Mouse (Mus musculus) E14TG2a.4 (cell line): ENCODE data around the gene Adgra3.
A peak's percentile ranks its signal among the peaks of the same experiment; 100 is the strongest.

Experiments
- H3K27me3 ChIP-seq: 2 replicates; pipeline ENCODE4 v1.6.1; 2014; ENCODE audit warnings: low read length, control low read depth; ENCODE audit not compliant: insufficient read depth
- H3K36me3 ChIP-seq: 2 replicates; pipeline ENCODE4 v1.6.1; 2014; ENCODE audit warnings: low read length, control low read depth; ENCODE audit not compliant: insufficient read depth
- H3K4me1 ChIP-seq: replicated peaks from 2 replicates; pipeline ENCODE4 v1.6.1; 2014; ENCODE audit warnings: low read depth, low read length, control low read depth
- H3K4me3 ChIP-seq: replicated peaks from 2 replicates; pipeline ENCODE4 v1.5.1; 2014; ENCODE audit warnings: mild to moderate bottlenecking, low read length
- H3K9me3 ChIP-seq: 2 replicates; pipeline ENCODE4 v1.6.1; 2014; ENCODE audit warnings: low read length, control low read depth
- CTCF ChIP-seq: conservative IDR thresholded peaks from 2 replicates; pipeline ENCODE4 v1.5.1; 2014; ENCODE audit warnings: low read length
- NANOG ChIP-seq: IDR thresholded peaks from 2 replicates; pipeline ENCODE4 v1.6.1; 2014; ENCODE audit warnings: borderline replicate concordance, low read length, mixed read lengths
- POU5F1 ChIP-seq: IDR thresholded peaks from 2 replicates; pipeline ENCODE4 v1.6.1; 2014; ENCODE audit warnings: low read length, borderline replicate concordance

Gene Adgra3

GRCm38 (mm10) chr5:50002269-50002668 is 56.5 kb downstream of the Adgra3 start:
- TF ChIP-seq CTCF: peak; percentile 87
- TF ChIP-seq POU5F1: no peak
- TF ChIP-seq NANOG: no peak
- Histone ChIP-seq H3K4me3 (no peak overlapping the region), H3K36me3 (peaks cover 31% of the 10 kb centered on the region), H3K9me3 (no peaks in the 10 kb centered on the region), H3K4me1 (peaks cover 9% of the 10 kb centered on the region; the same call in 1 of the 2 replicates), H3K27me3 (no peaks in the 10 kb centered on the region)

- Histone ChIP-seq H3K4me3 (no peak overlapping the region), H3K4me1 (no peaks in the 10 kb centered on the region), H3K36me3 (peaks cover 23% of the 10 kb centered on the region), H3K27me3 (no peaks in the 10 kb centered on the region), H3K9me3 (no peaks in the 10 kb centered on the region)
- no peak for TF ChIP-seq CTCF
- no peak for TF ChIP-seq POU5F1
- TF ChIP-seq NANOG: no peak
Measured at GRCm38 (mm10) chr5:49999764-50000163, 59.0 kb downstream of the Adgra3 start.

- peaks cover 32% of the 10 kb centered on the region for H3K36me3 ChIP-seq
- H3K4me3 ChIP-seq: no peak overlapping the region
- no peaks in the 10 kb centered on the region for H3K27me3 ChIP-seq
- TF ChIP-seq POU5F1 (no peak), CTCF (no peak), NANOG (no peak)
- no peaks in the 10 kb centered on the region for H3K4me1 ChIP-seq
- H3K9me3 ChIP-seq: no peaks in the 10 kb centered on the region
Measured at GRCm38 (mm10) chr5:49997019-49997418, 61.8 kb downstream of the Adgra3 start.

GRCm38 (mm10) chr5:49996457-49996856 is 62.3 kb downstream of the Adgra3 start:
- Histone ChIP-seq H3K9me3 (no peaks in the 10 kb centered on the region), H3K27me3 (no peaks in the 10 kb centered on the region), H3K4me1 (no peaks in the 10 kb centered on the region), H3K4me3 (no peak overlapping the region), H3K36me3 (peaks cover 32% of the 10 kb centered on the region)
- TF ChIP-seq NANOG (no peak), CTCF (no peak), POU5F1 (no peak)

GRCm38 (mm10) chr5:49990737-49991323 is 68.0 kb downstream of the Adgra3 start:
- TF ChIP-seq NANOG: no peak
- TF ChIP-seq CTCF: no peak
- no peak for TF ChIP-seq POU5F1
- no peak overlapping the region for H3K4me3 ChIP-seq
- H3K36me3 ChIP-seq: peaks cover 29% of the 10 kb centered on the region
- no peaks in the 10 kb centered on the region for H3K9me3 ChIP-seq
- H3K4me1 ChIP-seq: no peaks in the 10 kb centered on the region
- no peaks in the 10 kb centered on the region for H3K27me3 ChIP-seq

- Histone ChIP-seq H3K36me3 (peaks cover 49% of the 10 kb centered on the region), H3K4me3 (no peak overlapping the region), H3K27me3 (no peaks in the 10 kb centered on the region), H3K9me3 (no peaks in the 10 kb centered on the region), H3K4me1 (no peaks in the 10 kb centered on the region)
- TF ChIP-seq NANOG (no peak), CTCF (no peak), POU5F1 (no peak)
Measured at GRCm38 (mm10) chr5:49988015-49988798, 70.6 kb downstream of the Adgra3 start.

- Histone ChIP-seq H3K4me3 (no peak overlapping the region), H3K27me3 (no peaks in the 10 kb centered on the region), H3K9me3 (no peaks in the 10 kb centered on the region), H3K36me3 (peaks cover 33% of the 10 kb centered on the region), H3K4me1 (no peaks in the 10 kb centered on the region)
- TF ChIP-seq CTCF (no peak), POU5F1 (no peak), NANOG (no peak)
Measured at GRCm38 (mm10) chr5:49980727-49981126, 78.1 kb downstream of the Adgra3 start.

- TF ChIP-seq NANOG (no peak), POU5F1 (no peak), CTCF (no peak)
- H3K9me3 ChIP-seq: no peaks in the 10 kb centered on the region
- peaks cover 34% of the 10 kb centered on the region for H3K36me3 ChIP-seq
- no peaks in the 10 kb centered on the region for H3K27me3 ChIP-seq
- H3K4me1 ChIP-seq: no peaks in the 10 kb centered on the region
- H3K4me3 ChIP-seq: no peak overlapping the region
Measured at GRCm38 (mm10) chr5:49979246-49979645, 79.6 kb downstream of the Adgra3 start.

- TF ChIP-seq CTCF (peak; percentile 85), NANOG (no peak)
- Histone ChIP-seq H3K4me3 (no peak overlapping the region), H3K36me3 (peaks cover 36% of the 10 kb centered on the region), H3K27me3 (no peaks in the 10 kb centered on the region), H3K9me3 (no peaks in the 10 kb centered on the region), H3K4me1 (no peaks in the 10 kb centered on the region)
Measured at GRCm38 (mm10) chr5:49975971-49976370, 82.8 kb downstream of the Adgra3 start.
